Mouse (Mus musculus): ENCODE measurements around the gene Epb42.

- TF ChIP-seq CTCF (IDR thresholded peaks at IDR 0.05) = no peak
- TF ChIP-seq EP300 (IDR thresholded peaks at IDR 0.05) = no peak
Observed at GRCm38 (mm10) chr2:121036733-121037341, at the start of gene Epb42.
